Mouse (Mus musculus): ENCODE data around the gene Tmprss3.

Tmprss3 gene

GRCm38 (mm10) chr17:31198877-31199276, at the start of gene Tmprss3:
TSS of gene Tmprss3 (minus strand) at chr17:31198977.
- no peak for DNase-seq (ENCODE audit: low spot score in 2 of 2)

- no peak for DNase-seq (ENCODE audit: low spot score in 2 of 2)
These were observed 48.4 kb upstream of the Tmprss3 start for GRCm38 (mm10) chr17:31247144-31247543.

- no peak for DNase-seq (ENCODE audit: low spot score in 2 of 2)
These were observed 46.5 kb upstream of the Tmprss3 start for GRCm38 (mm10) chr17:31245321-31245720.

GRCm38 (mm10) chr17:31242764-31243163, 44.0 kb upstream of the Tmprss3 start:
- DNase-seq (ENCODE audit: low spot score in 2 of 2), result no peak

- DNase-seq (ENCODE audit: low spot score in 2 of 2), result no peak
These were observed 42.4 kb upstream of the Tmprss3 start for GRCm38 (mm10) chr17:31241156-31241555.

- DNase-seq (ENCODE audit: low spot score in 2 of 2), result no peak
These were observed 39.6 kb upstream of the Tmprss3 start for GRCm38 (mm10) chr17:31238234-31239020.

GRCm38 (mm10) chr17:31235915-31236314, 37.1 kb upstream of the Tmprss3 start:
- no peak for DNase-seq (ENCODE audit: low spot score in 2 of 2)

- DNase-seq (ENCODE audit: low spot score in 2 of 2), result no peak
These were observed 33.7 kb upstream of the Tmprss3 start for GRCm38 (mm10) chr17:31232251-31233010.

GRCm38 (mm10) chr17:31231780-31232179, 33.0 kb upstream of the Tmprss3 start:
- DNase-seq (ENCODE audit: low spot score in 2 of 2), result no peak

- no peak for DNase-seq (ENCODE audit: low spot score in 2 of 2)
These were observed 28.2 kb upstream of the Tmprss3 start for GRCm38 (mm10) chr17:31226931-31227330.

- DNase-seq (ENCODE audit: low spot score in 2 of 2), result peak; percentile 38 to 42
These were observed 27.6 kb upstream of the Tmprss3 start for GRCm38 (mm10) chr17:31226368-31226767.

GRCm38 (mm10) chr17:31224591-31224990, 25.8 kb upstream of the Tmprss3 start:
- DNase-seq (ENCODE audit: low spot score in 2 of 2), result no peak

- no peak for DNase-seq (ENCODE audit: low spot score in 2 of 2)
These were observed 25.1 kb upstream of the Tmprss3 start for GRCm38 (mm10) chr17:31223835-31224234.

GRCm38 (mm10) chr17:31222810-31223310, 24.1 kb upstream of the Tmprss3 start:
- DNase-seq (ENCODE audit: low spot score in 2 of 2), result no peak

GRCm38 (mm10) chr17:31216068-31216955, 17.5 kb upstream of the Tmprss3 start:
- no peak for DNase-seq (ENCODE audit: low spot score in 2 of 2)

GRCm38 (mm10) chr17:31211881-31212280, 13.1 kb upstream of the Tmprss3 start:
- DNase-seq (ENCODE audit: low spot score in 2 of 2), result no peak

GRCm38 (mm10) chr17:31210299-31210698, 11.5 kb upstream of the Tmprss3 start:
- DNase-seq (ENCODE audit: low spot score in 2 of 2), result no peak

- DNase-seq (ENCODE audit: low spot score in 2 of 2), result no peak
These were observed 10.7 kb upstream of the Tmprss3 start for GRCm38 (mm10) chr17:31209376-31209930.

GRCm38 (mm10) chr17:31208654-31209053, 9.9 kb upstream of the Tmprss3 start:
- DNase-seq (ENCODE audit: low spot score in 2 of 2), result no peak

GRCm38 (mm10) chr17:31207771-31208334, 9.1 kb upstream of the Tmprss3 start, which contains the start of gene Ubash3a:
TSS of gene Ubash3a (plus strand) at chr17:31207873.
- DNase-seq (ENCODE audit: low spot score in 2 of 2), result no peak

- DNase-seq (ENCODE audit: low spot score in 2 of 2), result no peak
These were observed 2.5 kb downstream of the Tmprss3 start for GRCm38 (mm10) chr17:31196283-31196682.
